Mouse (Mus musculus) adrenal gland, adult 18-20 months (tissue): ENCODE measurements around the gene Zkscan16. TPM values are rescaled to one million over a fixed set of nuclear protein-coding genes. Genes with fewer than 3 reads are reported as not detected.
A peak's percentile ranks its signal among the peaks of the same experiment; 100 is the strongest.

Source experiments
- DNase-seq, 2 experiments: peaks; one replicate each; pipeline ENCODE4 v3.0.0; 2021 to 2022; ENCODE audit warnings: low spot score in 2 of 2
- total RNA-seq, 2 experiments: library from RNA; stranded (reverse); gene quantifications; 1 replicate in 1 of 2; 2 replicates in 1 of 2; pipeline ENCODE4 v1.2.3; 2021

Zkscan16 gene
- total RNA-seq, 2 experiments from 2014 or later, result 2.6 to 3.7 TPM

DNA sequence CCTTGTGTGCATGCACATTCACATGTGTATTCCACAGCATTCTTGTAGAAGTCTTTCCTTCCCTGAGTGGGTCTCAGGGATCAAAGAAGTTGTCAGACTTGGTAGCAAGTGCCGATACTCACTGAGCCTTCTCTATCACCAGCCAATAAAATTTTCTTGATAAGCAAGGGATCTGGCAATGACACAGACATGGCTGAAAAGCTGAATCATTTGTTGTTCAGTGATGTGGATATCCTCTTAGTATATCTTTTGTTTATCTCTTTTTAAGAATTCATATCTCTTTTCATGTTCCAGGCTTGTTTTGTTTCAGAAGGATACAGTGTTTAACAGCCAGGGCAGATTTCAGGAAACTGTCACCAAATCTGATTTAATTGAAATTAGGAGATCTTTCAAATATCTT is 55.3 kb downstream of the Zkscan16 start:
- DNase-seq, result no peak

DNA sequence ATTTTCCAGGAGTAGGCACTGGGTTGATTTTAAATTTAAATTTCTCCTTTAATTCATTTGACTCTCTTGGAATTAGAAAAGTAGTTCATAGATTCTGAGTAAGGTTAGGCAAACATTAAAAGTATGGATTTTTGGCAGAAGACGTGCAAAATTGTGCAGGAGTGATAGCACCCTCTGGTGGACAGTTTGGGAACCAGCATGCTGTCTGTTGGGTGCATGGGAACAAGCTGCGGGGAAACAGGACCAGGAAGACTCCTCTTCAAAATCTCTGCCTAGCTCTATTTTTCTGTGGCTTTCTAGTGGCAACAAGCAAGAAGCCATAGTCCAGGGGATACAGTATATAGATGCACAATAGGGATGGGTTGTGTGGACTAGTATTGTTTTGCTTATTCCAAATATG is 56.3 kb downstream of the Zkscan16 start:
- DNase-seq, result peak; percentile 63 to 76

DNA sequence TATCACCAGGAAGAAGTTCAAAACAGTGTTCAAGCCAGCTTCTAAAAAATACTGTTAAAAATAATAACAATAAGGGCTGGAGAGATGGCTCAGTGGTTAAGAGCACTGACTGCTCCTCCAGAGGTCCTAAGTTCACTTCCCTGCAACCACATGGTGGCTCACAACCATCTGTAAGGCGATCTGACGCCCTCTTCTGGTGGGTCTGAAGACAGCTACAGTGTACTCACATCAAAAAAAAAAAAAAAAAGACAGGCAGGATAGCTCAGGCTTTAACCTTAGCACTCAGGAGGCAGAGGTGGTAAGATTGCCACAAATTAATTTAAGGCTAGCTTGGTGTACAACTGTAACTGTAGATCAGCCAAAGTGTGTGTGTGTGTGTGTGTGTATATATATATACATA is 57.2 kb downstream of the Zkscan16 start:
- peak in 1 of 2 experiments; percentile 31 for DNase-seq

DNA sequence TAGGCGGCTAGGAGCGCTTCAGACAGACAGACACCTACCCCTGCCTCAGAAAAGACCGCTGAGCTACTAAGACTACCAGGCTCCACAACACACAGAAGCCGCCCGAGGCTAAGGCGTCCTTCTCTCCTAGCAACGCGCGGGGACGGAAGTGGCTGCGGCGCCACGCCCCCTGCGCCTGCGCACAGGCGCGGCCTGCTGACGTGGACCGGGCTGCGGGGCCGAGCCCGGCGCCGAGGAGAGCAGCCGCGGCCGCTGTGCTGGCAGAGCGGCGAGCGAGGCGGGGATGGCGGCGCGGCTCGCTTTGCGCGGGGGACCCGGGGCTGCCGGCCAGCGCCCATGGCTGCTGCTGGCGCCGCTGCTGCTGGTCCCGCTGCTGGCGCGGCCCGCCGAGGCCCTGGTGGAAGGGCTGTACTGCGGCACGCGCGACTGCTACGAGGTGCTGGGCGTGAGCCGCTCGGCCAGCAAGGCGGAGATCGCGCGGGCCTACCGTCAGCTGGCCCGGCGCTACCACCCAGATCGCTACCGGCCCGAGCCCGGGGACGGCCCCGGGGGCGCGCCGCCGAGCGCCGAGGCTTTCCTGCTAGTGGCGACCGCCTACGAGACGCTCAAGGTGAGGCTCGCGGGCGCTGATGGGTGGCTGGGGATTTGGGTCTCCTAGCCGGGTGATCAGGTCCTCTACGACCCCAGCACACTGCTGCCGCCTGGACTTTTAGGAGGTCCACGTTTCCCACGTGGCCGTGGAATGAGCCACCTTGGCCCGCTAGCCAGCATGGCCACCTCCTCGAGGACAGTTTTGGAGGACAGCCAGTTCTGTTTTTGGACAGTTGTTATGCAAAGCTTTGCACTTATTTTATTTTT is 59.7 kb downstream of the Zkscan16 start, which contains the start of gene Gm20503:
Gm20503 (plus strand) TSS at position 263 of the 858 bp plus-strand sequence.
- DNase-seq, result peak; percentile 91

DNA sequence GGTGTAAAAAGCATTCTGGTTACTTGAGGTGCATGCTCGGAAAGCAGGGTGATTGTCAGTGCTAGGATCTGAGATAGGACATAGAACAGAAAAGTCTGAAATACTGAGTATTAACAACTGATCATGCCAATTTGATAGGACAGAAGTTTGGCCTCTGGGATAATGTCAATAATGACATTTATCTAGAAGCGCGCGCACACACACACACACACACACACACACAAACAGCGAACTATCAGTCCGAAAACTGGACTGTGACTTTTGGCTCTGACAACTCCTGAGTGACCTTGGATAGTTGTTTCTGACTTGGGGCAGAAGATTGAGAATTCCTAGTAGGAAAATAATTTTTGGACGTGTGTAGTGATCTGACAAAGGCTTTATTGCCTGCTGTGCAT is 60.4 kb downstream of the Zkscan16 start:
- DNase-seq, result no peak

DNA sequence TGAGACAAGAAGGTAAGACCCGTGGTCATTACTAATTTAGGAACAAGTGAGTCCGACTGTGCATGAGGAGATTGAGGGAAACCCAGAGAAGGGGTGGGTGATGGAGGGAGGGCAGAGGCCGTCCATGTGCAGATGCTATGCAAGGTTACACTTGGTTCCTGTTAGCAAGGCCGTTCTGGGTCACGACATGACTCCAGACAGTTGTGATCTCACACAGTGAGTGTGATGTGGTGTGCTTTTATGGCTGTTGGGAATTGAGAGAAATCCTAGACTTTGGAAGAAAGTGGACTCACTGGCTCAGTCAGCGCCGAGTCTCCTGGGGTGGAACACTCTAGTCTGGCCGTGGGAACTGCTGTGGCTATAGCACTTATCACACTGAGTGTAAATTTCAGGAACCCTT is 62.8 kb downstream of the Zkscan16 start:
- DNase-seq, result no peak

DNA sequence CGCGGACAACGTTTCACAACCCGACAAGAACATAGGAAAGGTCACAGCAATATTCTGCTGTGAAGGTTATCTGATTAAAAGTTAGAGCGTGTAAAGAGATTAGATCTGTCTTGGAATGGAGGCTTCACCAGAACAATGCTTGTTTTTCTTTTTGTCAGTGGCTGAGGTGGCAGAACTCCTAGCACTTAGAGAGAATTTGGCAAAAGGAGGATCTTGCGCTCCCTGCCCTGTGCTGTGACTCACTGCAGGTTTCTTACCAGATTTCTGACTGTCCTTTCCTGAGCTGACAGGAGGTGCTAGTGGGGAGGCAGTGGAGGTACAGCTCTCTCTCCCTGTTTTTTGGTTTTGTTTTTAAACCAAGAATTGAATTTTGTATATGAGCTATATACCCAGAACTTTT is 63.6 kb downstream of the Zkscan16 start:
- no peak for DNase-seq

Other genes starting within 250 kb of the Zkscan16 start
- under 1 TPM in 1 of 2 experiments, not detected in 1; 0.43 TPM for gene Olfr267, start 155.9 kb upstream of the Zkscan16 start, total RNA-seq
- gene Ecpas, start 30.9 kb upstream of the Zkscan16 start, total RNA-seq, result 100 to 1,000 TPM; 133 to 187 TPM
- gene Ptgr1, start 43.5 kb downstream of the Zkscan16 start, total RNA-seq, result 10 to 100 TPM; 14.9 to 24.8 TPM
- gene Dnajc25, start 51.4 kb downstream of the Zkscan16 start, total RNA-seq, result 10 to 100 TPM; 14.0 to 14.1 TPM
- 1 to 10 TPM; 2.0 to 3.8 TPM for gene Gm20503, start 59.6 kb downstream of the Zkscan16 start, total RNA-seq
- gene Gng10, start 91.5 kb downstream of the Zkscan16 start, total RNA-seq, result 10 to 100 TPM; 30.8 to 32.2 TPM
- gene AI481877, start 195.4 kb downstream of the Zkscan16 start, total RNA-seq, result not detected
- gene Ugcg, start 245.6 kb downstream of the Zkscan16 start, total RNA-seq, result 10 to 100 TPM; 31.7 to 32.0 TPM